Mouse (Mus musculus) heart, adult 2 months (tissue): ENCODE data around the gene Parp6. TPM values are rescaled to one million over a fixed set of nuclear protein-coding genes. Genes with fewer than 3 reads are reported as not detected.

ENCODE experiments used
- DNase-seq, 2 experiments: peaks; one replicate each; pipeline ENCODE4 v3.0.0; 2021
- H3K27ac ChIP-seq: fragments of 200-600 bp; 2 replicates; pipeline ENCODE4 v1.8.1; 2022
- H3K27me3 ChIP-seq: fragments of 200-500 bp; 2 replicates; pipeline ENCODE4 v1.6.1; 2012; ENCODE audit warnings: mild to moderate bottlenecking, low read length, inconsistent platforms, mixed read lengths; ENCODE audit not compliant: control insufficient read depth, insufficient read depth
- H3K36me3 ChIP-seq: fragments of 200-500 bp; 2 replicates; pipeline ENCODE4 v1.6.1; 2012; ENCODE audit warnings: low read length, inconsistent platforms; ENCODE audit not compliant: control insufficient read depth, insufficient read depth
- H3K4me1 ChIP-seq: fragments of 200-500 bp; 2 replicates; pipeline ENCODE4 v1.6.1; 2011; ENCODE audit warnings: low read length; ENCODE audit not compliant: control insufficient read depth, insufficient read depth
- H3K4me3 ChIP-seq: fragments of 200-600 bp; 2 replicates; pipeline ENCODE4 v1.8.1; 2022
- H3K79me2 ChIP-seq: fragments of 200-500 bp; replicated peaks from 2 replicates; pipeline ENCODE4 v1.6.1; 2012; ENCODE audit warnings: mild to moderate bottlenecking, inconsistent platforms, low read length, moderate library complexity, mixed read lengths; ENCODE audit not compliant: control insufficient read depth, insufficient read depth
- H3K9ac ChIP-seq: fragments of 200-500 bp; 2 replicates; pipeline ENCODE4 v1.6.1; 2012; ENCODE audit warnings: low read depth, mild to moderate bottlenecking, control low read depth, inconsistent platforms, low read length, mixed read lengths
- CTCF ChIP-seq: fragments of 200-600 bp; IDR thresholded peaks from 2 replicates; pipeline ENCODE4 v1.8.1; 2022; ENCODE audit warnings: antibody characterized with exemption, mild to moderate bottlenecking, moderate library complexity
- EP300 ChIP-seq: fragments of 200-500 bp; IDR thresholded peaks from 2 replicates; pipeline ENCODE4 v1.6.1; 2011; ENCODE audit warnings: low read depth, low read length, control low read depth; ENCODE audit not compliant: insufficient read depth
- POLR2A ChIP-seq: fragments of 200-500 bp; IDR thresholded peaks from 2 replicates; pipeline ENCODE4 v1.6.1; 2011; ENCODE audit warnings: mild to moderate bottlenecking, low read depth, low read length, control low read depth; ENCODE audit not compliant: insufficient read depth
- WGBS: fragments of 180-500 bp; shearing (Covaris S2); methylation state at CpG from one replicate; pipeline ENCODE4 v1.1.7; 2018; 5-methylcytosine and 5-hydroxymethylcytosine counted together
- intact Hi-C: fragments of 180-260 bp; cut with DNase I; formaldehyde crosslinking; loops from one replicate; pipeline ENCODE4 v1.15.1; 2025
- polyA plus RNA-seq: library from polyadenylated mRNA; depleted of rRNA; stranded (reverse); fragments of >200 nt; gene quantifications from 2 replicates; pipeline ENCODE4 v1.2.3, GENCODE M21; 2012
- total RNA-seq, 2 experiments: library from RNA; stranded (reverse); gene quantifications; 2 replicates each; pipeline ENCODE4 v1.2.3; 2021

The Parp6 gene
- total and polyA plus RNA-seq, 3 experiments = 16.4 to 24.2 (median 16.5) TPM

GRCm38 (mm10) chr9:59663957-59664356 lies 46.9 kb downstream of the Parp6 start:
- peaks cover 4% of the 10 kb centered on the region; the same call in 1 of the 2 replicates for H3K79me2 ChIP-seq
- TF ChIP-seq CTCF = no peak
- no peak for TF ChIP-seq POLR2A
- TF ChIP-seq EP300 = no peak
- H3K27ac ChIP-seq = peak overlapping the region; percentile 97
- H3K36me3 ChIP-seq = peaks cover 44% of the 10 kb centered on the region
- H3K4me3 ChIP-seq = no peak overlapping the region
- H3K27me3 ChIP-seq = no peaks in the 10 kb centered on the region
- H3K9ac ChIP-seq = no peak overlapping the region
- peaks cover 23% of the 10 kb centered on the region for H3K4me1 ChIP-seq
- no peak for DNase-seq
- intact Hi-C loops = no loop called here
- 44% methylated on average over 3 of the region's 3 CpGs for WGBS

DNA sequence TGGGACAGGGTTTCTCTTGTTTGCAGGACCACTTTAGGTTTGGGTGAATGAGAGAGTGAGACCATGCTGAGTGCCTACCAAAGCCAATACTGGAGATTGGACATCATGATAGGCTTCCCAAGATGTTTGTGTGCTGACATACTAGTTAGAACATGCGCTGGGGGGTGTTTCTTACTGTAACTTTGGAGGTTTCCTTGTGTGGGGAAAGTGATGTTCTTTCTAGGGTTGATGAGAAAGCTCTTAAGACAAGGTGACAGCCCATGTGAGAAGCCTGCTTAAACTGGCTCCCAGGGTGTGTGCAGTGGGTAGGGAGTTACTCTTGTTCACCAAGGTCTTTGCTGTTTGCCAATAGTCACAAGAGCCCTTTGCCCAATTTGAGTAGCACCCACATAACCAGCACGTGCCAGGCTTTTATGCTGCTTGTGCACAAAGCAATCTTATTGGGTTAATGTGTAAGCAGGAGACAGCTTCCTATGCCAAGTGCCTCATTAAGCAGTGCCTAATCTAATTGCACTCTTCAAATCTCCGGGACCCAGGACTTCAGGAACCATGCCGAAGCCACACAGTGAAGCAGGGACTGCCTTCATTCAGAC lies 47.7 kb downstream of the Parp6 start:
- peaks cover 21% of the 10 kb centered on the region for H3K4me1 ChIP-seq
- H3K27me3 ChIP-seq = no peaks in the 10 kb centered on the region
- H3K9ac ChIP-seq = no peak overlapping the region
- TF ChIP-seq CTCF (no peak), POLR2A (no peak), EP300 (no peak)
- DNase-seq = no peak
- no peak overlapping the region for H3K4me3 ChIP-seq
- H3K27ac ChIP-seq = peak overlapping the region; percentile 97
- H3K79me2 ChIP-seq = peaks cover 4% of the 10 kb centered on the region; the same call in 1 of the 2 replicates
- intact Hi-C loops = no loop called here
- 63% methylated on average over 4 of the region's 4 CpGs for WGBS
- H3K36me3 ChIP-seq = peaks cover 38% of the 10 kb centered on the region

GRCm38 (mm10) chr9:59666016-59666415 lies 48.9 kb downstream of the Parp6 start:
- 80% methylated on average over 8 of the region's 8 CpGs for WGBS
- no peaks in the 10 kb centered on the region for H3K27me3 ChIP-seq
- peaks cover 14% of the 10 kb centered on the region for H3K4me1 ChIP-seq
- H3K79me2 ChIP-seq = peaks cover 4% of the 10 kb centered on the region; the same call in 1 of the 2 replicates
- intact Hi-C loops = no loop called here
- DNase-seq = no peak
- TF ChIP-seq CTCF (no peak), POLR2A (no peak), EP300 (no peak)
- no peak overlapping the region for H3K4me3 ChIP-seq
- no peak overlapping the region for H3K9ac ChIP-seq
- peaks cover 33% of the 10 kb centered on the region for H3K36me3 ChIP-seq
- peak overlapping the region; percentile 65; the same call in 1 of the 2 replicates for H3K27ac ChIP-seq

- Histone ChIP-seq H3K9ac (no peak overlapping the region), H3K27ac (peak overlapping the region; percentile 65), H3K27me3 (no peaks in the 10 kb centered on the region), H3K4me3 (no peak overlapping the region), H3K79me2 (peaks cover 3% of the 10 kb centered on the region; the same call in 1 of the 2 replicates), H3K4me1 (peaks cover 9% of the 10 kb centered on the region), H3K36me3 (peaks cover 33% of the 10 kb centered on the region)
- no peak for DNase-seq
- TF ChIP-seq POLR2A = no peak
- no peak for TF ChIP-seq EP300
- TF ChIP-seq CTCF = no peak
- WGBS = 45% methylated on average over 1 of the region's 1 CpGs
- intact Hi-C loops = no loop called here
Measured at GRCm38 (mm10) chr9:59666813-59667212, 49.7 kb downstream of the Parp6 start.

GRCm38 (mm10) chr9:59667250-59667649 lies 50.2 kb downstream of the Parp6 start:
- peak in 1 of 2 experiments; percentile 40 for DNase-seq
- intact Hi-C loops = no loop called here
- H3K27me3 ChIP-seq = no peaks in the 10 kb centered on the region
- H3K9ac ChIP-seq = no peak overlapping the region
- peak overlapping the region; percentile 65 for H3K27ac ChIP-seq
- H3K4me1 ChIP-seq = peaks cover 11% of the 10 kb centered on the region
- WGBS = 50% methylated on average over 4 of the region's 4 CpGs
- peaks cover 28% of the 10 kb centered on the region for H3K36me3 ChIP-seq
- H3K79me2 ChIP-seq = peaks cover 3% of the 10 kb centered on the region; the same call in 1 of the 2 replicates
- TF ChIP-seq POLR2A (no peak), EP300 (no peak), CTCF (no peak)
- H3K4me3 ChIP-seq = no peak overlapping the region

DNA sequence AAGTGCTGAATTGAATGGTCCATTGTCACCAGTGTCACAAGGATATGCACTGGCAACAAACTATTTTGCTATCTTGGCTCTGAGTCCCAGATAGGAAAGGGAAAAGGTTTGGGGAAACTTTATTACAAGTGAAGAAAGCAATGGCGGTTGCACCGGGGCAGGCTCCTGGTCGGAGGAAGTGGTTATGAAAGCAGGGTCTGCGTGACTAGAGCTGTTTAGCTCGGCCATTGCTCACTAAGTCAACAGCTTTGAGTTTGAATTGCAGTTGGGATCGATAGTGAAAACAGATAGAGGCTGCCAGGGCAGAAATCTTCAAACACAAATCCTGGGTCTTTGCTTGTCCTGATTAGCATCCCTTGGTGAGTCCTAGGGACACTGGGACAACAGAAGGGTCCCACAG lies 50.8 kb downstream of the Parp6 start:
- peaks cover 12% of the 10 kb centered on the region for H3K4me1 ChIP-seq
- no peak overlapping the region for H3K4me3 ChIP-seq
- H3K36me3 ChIP-seq = peaks cover 32% of the 10 kb centered on the region
- 59% methylated on average over 6 of the region's 6 CpGs for WGBS
- H3K9ac ChIP-seq = no peak overlapping the region
- peaks cover 3% of the 10 kb centered on the region; the same call in 1 of the 2 replicates for H3K79me2 ChIP-seq
- TF ChIP-seq CTCF (no peak), POLR2A (no peak), EP300 (no peak)
- H3K27ac ChIP-seq = peak overlapping the region; percentile 31
- H3K27me3 ChIP-seq = no peaks in the 10 kb centered on the region
- intact Hi-C loops = no loop called here
- DNase-seq = no peak
